Mouse (Mus musculus): ENCODE data around the gene Psmb8. TPM values are rescaled to one million over a fixed set of nuclear protein-coding genes. Genes with fewer than 3 reads are reported as not detected.
A peak's percentile ranks its signal among the peaks of the same experiment; 100 is the strongest.

Gene Psmb8
- 1.5 and 2.5 TPM in 2 replicates for polyA plus RNA-seq (2014; fragmentation: Nextera tagmentation; extraction: Ambion mirVana)

GRCm38 (mm10) chr17:34196941-34197894 lies at the start of gene Psmb8:
TSS of gene Psmb8 (plus strand) at chr17:34197721.
- Histone ChIP-seq H3K4me3 (ENCODE audit: low read depth, low read length) (peak within 1 kb of the TSS; percentile 28), H3K27ac (ENCODE audit: low read depth, low read length) (no peak within 1 kb of the TSS), H3K4me2 (peak within 1 kb of the TSS; percentile 72), H3K27me3 (ENCODE audit: control insufficient read depth, insufficient read depth, low read length) (peaks cover 87% of the 10 kb centered on the region), H3K4me1 (ENCODE audit: control insufficient read depth, insufficient read depth, low read length) (peaks cover 2% of the 10 kb centered on the region; the same call in 1 of the 2 replicates), H3K36me3 (ENCODE audit: control insufficient read depth, insufficient read depth, low read length) (no peaks in the 10 kb centered on the region), H3K9me3 (replicated peaks; ENCODE audit: control insufficient read depth, low read length) (no peaks in the 10 kb centered on the region), H3K9ac (ENCODE audit: low read depth, low read length) (no peak within 1 kb of the TSS)
- no peak for ATAC-seq (replicated peaks; ENCODE audit: insufficient number of reproducible peaks, low FRiP score, low TSS enrichment)
- WGBS (ENCODE audit: insufficient replicate concordance) = 2% methylated on average over 41 of the region's 41 CpGs

- Histone ChIP-seq H3K27me3 (ENCODE audit: control insufficient read depth, insufficient read depth, low read length) (no peaks in the 10 kb centered on the region; the same call in 1 of the 2 replicates), H3K9ac (ENCODE audit: low read depth, low read length) (no peak within 1 kb of the TSS), H3K9me3 (replicated peaks; ENCODE audit: control insufficient read depth, low read length) (no peaks in the 10 kb centered on the region), H3K36me3 (ENCODE audit: control insufficient read depth, insufficient read depth, low read length) (no peaks in the 10 kb centered on the region), H3K4me2 (no peak within 1 kb of the TSS), H3K4me1 (ENCODE audit: control insufficient read depth, insufficient read depth, low read length) (no peaks in the 10 kb centered on the region), H3K4me3 (ENCODE audit: low read depth, low read length) (no peak within 1 kb of the TSS), H3K27ac (ENCODE audit: low read depth, low read length) (no peak within 1 kb of the TSS)
- 55% methylated on average over 4 of the region's 4 CpGs for WGBS (ENCODE audit: insufficient replicate concordance)
- no peak for ATAC-seq (replicated peaks; ENCODE audit: insufficient number of reproducible peaks, low FRiP score, low TSS enrichment)
These were observed 44.6 kb upstream of the Psmb8 start, which contains the start of gene H2-DMb1 for GRCm38 (mm10) chr17:34152923-34153322. TSS of gene H2-DMb1 (plus strand) at chr17:34153072.

- ATAC-seq (replicated peaks; ENCODE audit: insufficient number of reproducible peaks, low FRiP score, low TSS enrichment) = no peak
These were observed 42.0 kb upstream of the Psmb8 start for GRCm38 (mm10) chr17:34155534-34155933.

GRCm38 (mm10) chr17:34164202-34164895 lies 33.2 kb upstream of the Psmb8 start:
- Histone ChIP-seq H3K9ac (ENCODE audit: low read depth, low read length) (no peak overlapping the region), H3K36me3 (ENCODE audit: control insufficient read depth, insufficient read depth, low read length) (no peaks in the 10 kb centered on the region), H3K27ac (ENCODE audit: low read depth, low read length) (no peak overlapping the region), H3K4me2 (no peak overlapping the region), H3K9me3 (replicated peaks; ENCODE audit: control insufficient read depth, low read length) (0 out of 2 replicates have a peak, but pooled peaks cover 3% of the 10 kb centered on the region), H3K4me1 (ENCODE audit: control insufficient read depth, insufficient read depth, low read length) (no peaks in the 10 kb centered on the region), H3K27me3 (ENCODE audit: control insufficient read depth, insufficient read depth, low read length) (no peaks in the 10 kb centered on the region), H3K4me3 (ENCODE audit: low read depth, low read length) (no peak overlapping the region)
- no peak for ATAC-seq (replicated peaks; ENCODE audit: insufficient number of reproducible peaks, low FRiP score, low TSS enrichment)
- WGBS (ENCODE audit: insufficient replicate concordance) = 36% methylated on average over 9 of the region's 9 CpGs

More at GRCm38 (mm10) chr17:34155534-34155933, 42.0 kb upstream of the Psmb8 start:
- Histone ChIP-seq H3K9me3 (replicated peaks; ENCODE audit: control insufficient read depth, low read length) (no peaks in the 10 kb centered on the region), H3K9ac (ENCODE audit: low read depth, low read length) (no peak overlapping the region), H3K27ac (ENCODE audit: low read depth, low read length) (no peak overlapping the region), H3K4me1 (ENCODE audit: control insufficient read depth, insufficient read depth, low read length) (no peaks in the 10 kb centered on the region), H3K27me3 (ENCODE audit: control insufficient read depth, insufficient read depth, low read length) (no peaks in the 10 kb centered on the region), H3K4me2 (no peak overlapping the region), H3K36me3 (ENCODE audit: control insufficient read depth, insufficient read depth, low read length) (no peaks in the 10 kb centered on the region), H3K4me3 (ENCODE audit: low read depth, low read length) (no peak overlapping the region)
- WGBS (ENCODE audit: insufficient replicate concordance) = 60% methylated on average over 5 of the region's 5 CpGs

- Histone ChIP-seq H3K4me3 (ENCODE audit: low read depth, low read length) (no peak overlapping the region), H3K27ac (ENCODE audit: low read depth, low read length) (no peak overlapping the region), H3K4me1 (ENCODE audit: control insufficient read depth, insufficient read depth, low read length) (no peaks in the 10 kb centered on the region), H3K27me3 (ENCODE audit: control insufficient read depth, insufficient read depth, low read length) (no peaks in the 10 kb centered on the region), H3K4me2 (no peak overlapping the region), H3K9me3 (replicated peaks; ENCODE audit: control insufficient read depth, low read length) (0 out of 2 replicates have a peak, but pooled peaks cover 3% of the 10 kb centered on the region), H3K36me3 (ENCODE audit: control insufficient read depth, insufficient read depth, low read length) (no peaks in the 10 kb centered on the region), H3K9ac (ENCODE audit: low read depth, low read length) (no peak overlapping the region)
- WGBS (ENCODE audit: insufficient replicate concordance) = 64% methylated on average over 6 of the region's 6 CpGs
- ATAC-seq (replicated peaks; ENCODE audit: insufficient number of reproducible peaks, low FRiP score, low TSS enrichment) = no peak
These were observed 32.3 kb upstream of the Psmb8 start for GRCm38 (mm10) chr17:34165033-34165730.

GRCm38 (mm10) chr17:34169279-34169678 lies 28.2 kb upstream of the Psmb8 start:
- Histone ChIP-seq H3K4me1 (ENCODE audit: control insufficient read depth, insufficient read depth, low read length) (no peaks in the 10 kb centered on the region), H3K36me3 (ENCODE audit: control insufficient read depth, insufficient read depth, low read length) (no peaks in the 10 kb centered on the region), H3K9me3 (replicated peaks; ENCODE audit: control insufficient read depth, low read length) (0 out of 2 replicates have a peak, but pooled peaks cover 3% of the 10 kb centered on the region), H3K4me2 (no peak overlapping the region), H3K9ac (ENCODE audit: low read depth, low read length) (no peak overlapping the region), H3K27me3 (ENCODE audit: control insufficient read depth, insufficient read depth, low read length) (no peaks in the 10 kb centered on the region), H3K27ac (ENCODE audit: low read depth, low read length) (no peak overlapping the region), H3K4me3 (ENCODE audit: low read depth, low read length) (no peak overlapping the region)
- 4% methylated on average over 2 of the region's 2 CpGs for WGBS (ENCODE audit: insufficient replicate concordance)
- ATAC-seq (replicated peaks; ENCODE audit: insufficient number of reproducible peaks, low FRiP score, low TSS enrichment) = no peak

GRCm38 (mm10) chr17:34170487-34170876 lies 27.0 kb upstream of the Psmb8 start:
- 27% methylated on average over 4 of the region's 4 CpGs for WGBS (ENCODE audit: insufficient replicate concordance)

GRCm38 (mm10) chr17:34170877-34171498 lies 26.5 kb upstream of the Psmb8 start:
- no peak overlapping the region for H3K4me2 ChIP-seq
- ATAC-seq (replicated peaks; ENCODE audit: insufficient number of reproducible peaks, low FRiP score, low TSS enrichment) = no peak

More at GRCm38 (mm10) chr17:34170487-34170876, 27.0 kb upstream of the Psmb8 start:
- ATAC-seq (replicated peaks; ENCODE audit: insufficient number of reproducible peaks, low FRiP score, low TSS enrichment) = no peak
- Histone ChIP-seq H3K27ac (ENCODE audit: low read depth, low read length) (no peak overlapping the region), H3K9ac (ENCODE audit: low read depth, low read length) (no peak overlapping the region), H3K4me3 (ENCODE audit: low read depth, low read length) (no peak overlapping the region), H3K36me3 (ENCODE audit: control insufficient read depth, insufficient read depth, low read length) (no peaks in the 10 kb centered on the region), H3K9me3 (replicated peaks; ENCODE audit: control insufficient read depth, low read length) (0 out of 2 replicates have a peak, but pooled peaks cover 1% of the 10 kb centered on the region), H3K4me2 (no peak overlapping the region), H3K27me3 (ENCODE audit: control insufficient read depth, insufficient read depth, low read length) (no peaks in the 10 kb centered on the region), H3K4me1 (ENCODE audit: control insufficient read depth, insufficient read depth, low read length) (no peaks in the 10 kb centered on the region)

More at GRCm38 (mm10) chr17:34170877-34171498, 26.5 kb upstream of the Psmb8 start:
- H3K9me3 ChIP-seq (replicated peaks; ENCODE audit: control insufficient read depth, low read length) = no peaks in the 10 kb centered on the region
- 37% methylated on average over 13 of the region's 13 CpGs for WGBS (ENCODE audit: insufficient replicate concordance)
- no peaks in the 10 kb centered on the region for H3K4me1 ChIP-seq (ENCODE audit: control insufficient read depth, insufficient read depth, low read length)
- H3K36me3 ChIP-seq (ENCODE audit: control insufficient read depth, insufficient read depth, low read length) = no peaks in the 10 kb centered on the region
- H3K27me3 ChIP-seq (ENCODE audit: control insufficient read depth, insufficient read depth, low read length) = no peaks in the 10 kb centered on the region
- H3K27ac ChIP-seq (ENCODE audit: low read depth, low read length) = no peak overlapping the region
- H3K4me3 ChIP-seq (ENCODE audit: low read depth, low read length) = no peak overlapping the region
- H3K9ac ChIP-seq (ENCODE audit: low read depth, low read length) = no peak overlapping the region

Measured in heart, embryonic 11.5 days (tissue).